Mouse (Mus musculus): Measurements from ENCODE around the gene Rras.
"Not testable (repeated sequence)": the region's sequence is repeated elsewhere in the genome, so short reads cannot be mapped to it uniquely, and the experiment has no call there.

Rras gene

DNA sequence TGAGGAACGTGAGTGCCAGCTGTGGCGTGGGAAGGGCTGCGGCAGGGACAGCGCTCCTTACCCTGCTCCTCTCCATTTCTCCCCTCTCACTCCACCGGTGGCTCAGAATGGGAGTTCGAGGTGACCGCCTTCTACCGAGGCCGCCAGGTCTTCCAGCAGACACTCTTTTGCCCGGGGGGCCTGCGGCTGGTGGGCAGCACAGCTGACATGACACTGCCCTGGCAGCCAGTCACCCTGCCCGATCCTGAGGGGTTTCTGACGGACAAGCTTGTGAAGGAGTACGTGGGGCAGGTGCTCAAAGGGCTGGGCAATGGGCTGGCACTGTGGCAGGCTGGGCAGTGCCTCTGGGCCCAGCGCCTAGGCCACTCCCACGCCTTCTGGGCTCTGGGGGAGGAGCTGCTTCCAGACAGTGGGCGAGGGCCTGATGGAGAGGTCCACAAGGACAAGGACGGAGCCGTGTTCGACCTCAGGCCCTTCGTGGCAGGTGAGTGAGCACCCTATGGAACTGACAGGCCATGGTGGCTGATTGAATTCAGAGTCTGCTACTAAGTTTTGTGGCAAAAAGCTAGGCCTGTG lies 17.1 kb upstream of the Rras start:
- DNase-seq = no peak

DNA sequence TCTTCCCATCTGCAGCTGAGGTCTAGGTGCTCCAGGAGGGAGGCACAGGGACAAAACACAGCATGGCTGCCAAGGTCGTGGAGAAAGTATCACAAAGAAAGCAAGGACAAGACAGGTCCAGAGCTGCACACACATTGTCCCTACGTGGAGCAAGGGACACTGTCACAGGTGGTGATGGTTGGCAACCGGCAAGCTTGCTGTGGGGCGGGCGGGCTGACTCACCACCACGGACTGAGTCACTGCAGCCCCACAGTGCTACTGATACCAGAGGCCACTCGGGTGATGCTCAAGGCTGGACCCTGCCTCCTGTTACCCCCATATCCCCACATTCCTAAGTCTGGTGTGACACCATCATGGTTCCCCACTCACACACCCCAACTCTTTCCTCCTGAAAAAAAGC lies 15.3 kb upstream of the Rras start:
- DNase-seq = peak; percentile 45 to 67

DNA sequence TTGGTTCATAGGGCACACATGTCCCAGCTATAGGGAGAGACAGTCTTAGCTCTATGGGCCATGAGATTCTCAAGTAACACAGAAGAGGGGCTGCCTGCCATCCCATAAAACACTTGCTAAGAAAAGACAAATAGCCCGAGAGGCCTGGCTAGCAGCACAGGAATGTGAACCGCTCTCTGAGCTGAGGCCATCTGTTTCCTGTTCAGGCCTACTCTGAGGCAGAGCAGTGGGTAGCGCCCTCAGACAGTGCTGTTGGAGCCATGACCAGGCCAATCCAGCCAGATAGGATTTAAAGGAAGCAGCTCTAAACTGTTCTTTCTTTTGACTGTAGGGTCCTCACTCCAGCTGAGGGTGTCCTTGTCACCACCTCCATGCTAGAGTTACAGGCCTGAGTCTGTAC lies 13.2 kb upstream of the Rras start:
- no peak for DNase-seq

DNA sequence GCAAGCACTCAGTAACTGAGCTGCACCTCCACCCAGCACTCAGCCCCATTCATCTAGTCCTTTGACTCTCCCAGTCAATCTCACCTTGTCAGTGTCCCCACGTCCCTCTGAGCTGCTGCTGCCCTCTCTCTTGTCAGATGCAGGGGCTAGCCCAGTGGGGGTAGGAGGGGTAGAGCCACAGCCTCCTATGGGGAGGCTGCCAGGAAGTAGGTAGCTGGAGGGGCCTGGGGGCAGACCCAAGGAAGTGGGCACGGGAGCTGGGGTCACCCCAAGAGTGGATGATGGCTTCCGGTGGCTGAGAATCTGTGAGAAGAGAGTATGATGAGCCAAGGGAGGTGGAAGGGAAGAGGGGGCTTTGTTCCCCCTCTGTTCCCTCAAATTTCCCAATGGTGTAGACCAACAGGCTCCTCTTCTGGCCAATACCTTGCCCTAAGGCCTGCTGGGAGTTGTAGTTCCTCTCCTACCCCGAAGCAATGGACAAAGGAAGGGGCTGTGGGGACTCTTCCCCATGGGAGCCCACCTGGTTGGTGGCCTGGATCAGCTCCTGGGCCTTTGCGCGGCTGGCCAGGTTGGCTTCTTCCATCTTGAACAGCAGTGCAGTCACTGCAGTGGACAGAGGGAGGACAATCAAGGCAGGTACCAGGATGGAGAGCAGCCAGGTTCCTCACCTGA lies 12.3 kb upstream of the Rras start:
- DNase-seq = no peak

DNA sequence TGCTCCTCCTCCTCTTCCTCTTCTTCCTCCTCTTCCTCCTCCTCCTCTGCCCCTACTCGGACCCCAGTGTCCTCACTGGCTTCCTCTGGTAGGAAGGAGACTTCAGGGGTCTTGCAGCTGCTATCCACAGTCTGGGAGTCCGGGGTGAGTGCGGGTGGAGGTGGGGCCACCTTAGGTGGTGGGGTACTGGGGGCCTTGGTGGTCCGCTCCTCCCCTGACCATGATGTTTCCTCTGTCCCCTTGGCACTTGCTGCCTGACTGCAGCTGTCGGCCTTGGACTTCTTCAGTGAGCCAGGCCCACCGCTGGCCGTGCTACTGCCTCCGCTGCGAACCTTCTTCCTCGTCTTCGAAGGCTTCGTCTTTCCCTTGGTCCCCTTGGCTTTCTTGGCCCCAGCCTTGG lies 11.3 kb upstream of the Rras start:
- DNase-seq = peak in 1 of 2 experiments; percentile 17

DNA sequence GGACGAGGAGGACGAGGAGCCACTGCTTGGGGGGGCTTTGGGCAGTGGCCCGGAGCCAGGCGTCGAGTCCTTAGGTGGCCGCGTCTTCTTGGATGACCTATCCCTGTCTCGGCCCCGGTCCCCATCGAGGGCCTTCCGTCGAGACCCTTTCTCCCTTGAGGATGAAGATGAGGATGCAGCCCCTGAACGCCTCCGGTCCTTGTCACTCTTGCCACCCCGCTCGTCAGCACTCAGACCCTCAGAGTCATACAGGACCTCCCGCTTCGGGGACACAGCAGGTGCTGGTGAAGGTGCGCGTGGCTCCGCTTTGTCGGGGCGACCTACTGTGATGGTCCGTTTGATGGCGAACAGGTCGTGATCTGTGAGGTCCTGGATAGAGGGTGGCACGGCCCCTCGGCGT lies 10.6 kb upstream of the Rras start:
- no peak for DNase-seq

DNA sequence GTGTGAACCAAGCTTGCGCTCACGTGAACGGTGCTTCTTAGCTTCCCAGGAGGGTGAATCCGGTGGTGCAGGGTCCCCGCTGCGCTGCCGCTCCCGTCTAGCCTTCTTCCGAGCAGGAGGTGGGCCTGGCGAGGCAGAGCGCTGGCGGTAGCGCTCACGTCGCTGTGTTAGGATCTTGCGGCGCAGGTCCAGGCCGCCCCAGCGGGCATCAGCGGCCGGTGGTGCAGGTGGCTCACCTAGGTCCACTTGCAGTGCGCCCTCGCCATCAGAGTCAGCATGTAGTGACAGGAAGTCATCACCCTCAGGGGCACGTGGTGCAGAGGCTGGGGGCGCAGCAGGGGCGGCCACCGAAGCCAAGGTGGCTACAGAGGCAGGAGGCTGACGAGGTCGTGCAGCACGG lies 9.9 kb upstream of the Rras start:
- DNase-seq = peak in 1 of 2 experiments; percentile 20

DNA sequence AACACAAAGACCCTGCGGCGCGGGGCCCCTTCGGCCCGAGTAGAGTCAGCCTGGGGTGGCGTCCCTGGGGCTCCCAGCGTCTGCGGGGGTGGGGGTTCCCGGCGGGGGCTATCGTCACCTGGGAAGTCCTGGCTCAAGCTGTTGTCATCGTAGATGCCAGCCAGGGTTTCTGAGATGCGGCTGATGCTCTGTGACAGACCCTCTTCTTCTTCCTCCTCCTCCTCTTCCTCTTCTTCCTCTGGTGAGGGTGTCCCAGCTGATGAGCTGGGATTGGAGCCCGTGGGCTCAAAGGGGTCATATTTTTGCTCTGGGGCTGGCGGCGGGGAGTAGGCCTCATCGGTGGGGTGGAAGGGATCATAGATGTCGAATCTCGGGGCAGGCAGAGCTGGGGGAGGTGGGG lies 9.3 kb upstream of the Rras start:
- DNase-seq = peak in 1 of 2 experiments; percentile 33

DNA sequence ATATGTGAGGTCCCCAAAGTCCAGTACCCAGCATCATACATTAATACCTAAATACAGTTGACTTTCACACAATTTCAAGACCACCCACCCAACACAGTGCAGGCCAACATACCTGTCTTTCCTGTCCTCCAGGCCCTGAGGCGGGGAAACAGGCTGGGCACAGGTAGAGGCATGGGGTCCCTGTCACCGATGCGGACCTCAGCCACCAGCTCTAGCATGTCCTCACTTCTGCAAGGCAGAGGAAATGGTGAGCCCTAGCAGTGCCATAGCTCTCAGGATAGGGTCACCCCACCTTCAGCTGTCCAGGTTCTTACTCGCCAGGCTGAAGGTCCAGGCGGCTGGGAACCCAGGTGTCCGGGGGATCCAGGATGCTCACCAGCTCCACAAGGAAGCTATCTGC lies 5.8 kb upstream of the Rras start:
- DNase-seq = no peak

DNA sequence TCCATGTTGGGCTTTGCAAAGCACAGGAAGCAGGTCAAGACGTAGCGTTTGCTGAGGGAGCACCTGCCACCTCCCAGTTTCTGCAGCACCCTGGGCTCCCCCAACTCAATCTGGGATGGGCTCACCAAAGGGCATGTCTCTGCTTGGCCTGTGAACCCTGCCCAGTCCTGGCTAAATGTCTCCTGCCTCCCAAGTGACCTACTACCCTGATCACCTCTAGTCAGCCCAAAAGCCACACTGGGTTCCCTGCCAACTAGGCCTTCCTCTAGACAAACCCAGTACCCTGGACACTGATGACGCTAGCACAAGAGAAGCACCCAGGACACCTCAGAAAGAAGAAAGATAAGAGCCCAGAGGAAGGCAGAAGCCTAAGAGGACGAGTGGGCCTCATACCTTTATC lies 4.9 kb upstream of the Rras start:
- no peak for DNase-seq

DNA sequence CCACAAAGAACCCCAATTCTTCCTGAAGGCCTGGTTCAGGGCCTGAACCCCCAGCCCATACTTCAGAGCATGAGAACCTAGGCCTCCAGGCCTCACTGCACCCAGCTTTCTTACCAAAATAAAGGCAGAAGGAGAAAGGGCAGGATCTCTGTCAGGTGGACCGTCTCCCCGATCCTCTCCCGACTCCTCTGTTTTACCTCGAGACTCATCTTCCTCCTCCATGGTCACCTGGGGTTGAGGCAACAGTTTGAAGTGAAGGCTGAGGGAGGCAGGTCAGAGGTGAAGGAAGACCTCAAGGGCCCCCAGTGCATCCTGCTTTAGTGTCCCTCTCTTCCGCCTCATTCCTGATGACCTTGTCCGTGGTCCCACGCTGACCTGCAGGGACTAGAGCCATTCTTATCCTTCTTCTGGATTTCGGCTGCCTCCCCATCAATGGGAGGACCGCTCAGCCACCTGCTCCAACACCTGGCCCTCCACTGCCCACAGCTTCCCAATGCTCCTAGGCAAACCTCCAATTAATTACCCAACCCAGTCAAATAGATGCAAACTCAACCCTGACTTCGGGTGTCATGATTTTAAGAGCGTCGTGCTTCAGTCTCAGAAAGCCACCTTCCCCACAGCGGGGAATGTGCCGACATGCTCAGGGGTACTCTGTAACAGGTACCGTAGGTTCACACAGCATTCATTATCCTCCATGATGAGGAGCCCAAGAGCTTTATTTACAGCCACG lies 4.2 kb upstream of the Rras start:
- DNase-seq = no peak

DNA sequence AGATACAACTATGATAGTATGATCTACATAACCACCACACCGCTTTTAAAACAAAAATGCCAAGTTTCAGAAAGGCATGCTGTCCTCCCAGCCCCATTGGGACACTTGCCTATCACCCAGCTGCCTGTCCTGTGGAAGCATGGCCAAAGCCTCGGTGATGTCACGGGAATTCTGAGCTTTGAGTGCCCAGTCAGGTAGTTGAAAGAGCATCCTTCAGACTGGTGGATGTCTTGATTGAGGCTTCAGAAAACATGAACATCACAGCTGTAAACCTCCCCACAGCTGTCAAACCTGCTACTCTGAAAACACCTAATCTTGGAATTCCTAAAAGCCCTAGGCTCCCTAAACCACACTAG lies 3.7 kb upstream of the Rras start:
- DNase-seq = no peak

DNA sequence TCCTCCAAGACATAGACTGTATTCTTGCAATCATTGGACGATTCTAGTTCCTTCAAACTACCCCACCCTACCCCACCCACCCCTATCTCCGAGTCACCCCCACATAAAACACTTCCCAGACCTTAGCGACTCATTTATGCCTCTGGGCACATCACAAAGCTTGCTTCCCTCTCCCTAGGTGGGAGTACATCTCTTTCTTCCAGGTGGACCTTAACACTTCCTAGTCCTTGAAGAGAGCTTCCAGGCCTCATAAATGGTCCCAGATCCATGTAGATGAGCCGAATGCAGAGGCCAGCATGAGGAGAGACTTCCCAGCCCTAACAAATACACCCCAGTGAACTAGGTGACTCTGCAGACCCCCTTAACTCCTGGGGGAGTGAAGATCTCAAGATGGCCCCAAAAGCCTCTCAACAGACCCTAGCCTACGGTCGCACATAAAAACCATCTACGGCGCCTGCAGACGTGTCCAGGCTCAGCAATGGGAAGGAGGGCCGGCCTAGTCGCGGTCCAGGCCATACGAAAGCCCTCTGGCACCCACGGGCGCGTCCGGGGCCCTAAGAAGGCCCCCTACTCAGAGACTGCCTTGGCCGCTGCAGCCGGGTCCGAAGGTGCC lies 2.3 kb upstream of the Rras start:
- no peak for DNase-seq

DNA sequence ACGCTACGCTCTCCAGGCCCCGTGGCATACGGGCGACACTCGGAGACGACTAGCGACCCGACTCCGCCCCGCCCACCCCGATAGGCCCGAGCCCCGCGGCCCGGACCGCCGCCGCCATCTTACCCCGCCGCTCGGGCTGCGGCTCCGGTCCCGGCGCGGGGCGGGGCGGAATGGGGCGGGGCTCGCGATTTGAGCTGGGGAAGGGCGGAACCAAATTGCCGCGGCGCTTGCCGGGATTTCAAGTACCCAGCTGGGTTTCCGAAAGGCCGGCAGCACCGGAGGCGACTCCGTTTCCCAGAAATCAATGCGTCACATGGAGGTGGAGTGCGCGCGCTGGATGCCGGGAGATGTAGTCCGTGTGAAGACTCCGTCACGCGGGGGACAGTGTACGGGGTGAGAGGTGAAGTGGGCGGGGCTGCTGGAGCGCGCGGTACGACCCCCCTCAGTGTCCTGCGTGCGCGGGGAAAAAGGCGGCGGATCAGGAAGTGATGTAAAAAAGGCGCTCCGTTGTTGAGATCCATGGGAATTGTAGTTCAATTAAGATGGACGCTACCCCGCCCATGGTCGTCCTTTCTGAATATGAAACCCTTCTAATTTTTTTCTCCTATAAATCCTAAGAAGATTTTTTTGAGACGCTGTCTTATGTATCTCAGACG lies 1.7 kb upstream of the Rras start, which contains the start of gene Scaf1:
TSS of gene Scaf1 (minus strand) at position 407 of the 656 bp plus-strand sequence.
- peak; percentile 99 for DNase-seq

DNA sequence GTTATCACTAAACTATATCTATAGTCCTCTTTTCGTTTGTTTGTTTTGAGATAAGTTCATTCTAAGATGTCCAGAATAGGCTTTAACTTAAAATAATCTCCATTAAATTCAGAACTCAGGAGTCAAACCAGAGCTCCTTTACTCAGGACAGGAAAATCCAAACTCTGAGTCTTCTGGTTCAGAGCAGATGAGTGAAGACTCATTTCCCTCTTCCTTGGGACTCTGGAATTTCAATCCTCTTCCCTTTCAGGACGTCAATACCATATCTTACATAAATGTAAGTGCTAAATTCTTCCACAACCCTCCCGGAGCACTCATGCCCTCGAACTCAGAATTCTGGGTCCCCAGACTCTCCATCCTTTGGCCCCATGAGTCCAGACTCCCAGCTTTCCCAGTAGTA lies 1.0 kb upstream of the Rras start:
- DNase-seq = no peak

DNA sequence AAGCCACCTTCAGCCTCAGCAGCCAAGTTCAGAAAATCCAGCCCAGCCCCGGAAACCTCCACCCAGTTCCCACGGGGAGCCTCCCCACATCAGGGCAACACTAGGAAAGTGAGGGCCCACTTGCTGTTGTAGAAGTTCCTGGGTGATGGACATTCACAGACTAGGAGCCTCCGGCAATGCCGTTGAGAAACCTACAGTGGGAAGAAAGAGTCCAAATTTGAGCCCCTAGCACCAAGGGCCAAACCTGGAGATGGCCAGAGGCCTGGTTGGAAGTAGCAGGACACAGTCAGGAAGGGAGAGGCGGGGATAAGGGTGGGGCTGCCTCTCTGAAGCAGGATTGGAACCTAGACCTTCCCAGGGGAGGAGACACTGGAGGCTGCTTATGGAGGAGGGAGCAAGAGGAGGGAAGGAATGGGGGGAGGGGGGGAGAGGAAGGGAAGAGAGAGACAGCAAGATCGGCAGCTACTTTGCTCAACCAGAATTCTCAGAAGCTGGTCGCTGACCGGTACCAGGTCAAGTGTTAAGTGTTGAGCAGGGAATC lies 1.3 kb downstream of the Rras start:
- no peak for DNase-seq

DNA sequence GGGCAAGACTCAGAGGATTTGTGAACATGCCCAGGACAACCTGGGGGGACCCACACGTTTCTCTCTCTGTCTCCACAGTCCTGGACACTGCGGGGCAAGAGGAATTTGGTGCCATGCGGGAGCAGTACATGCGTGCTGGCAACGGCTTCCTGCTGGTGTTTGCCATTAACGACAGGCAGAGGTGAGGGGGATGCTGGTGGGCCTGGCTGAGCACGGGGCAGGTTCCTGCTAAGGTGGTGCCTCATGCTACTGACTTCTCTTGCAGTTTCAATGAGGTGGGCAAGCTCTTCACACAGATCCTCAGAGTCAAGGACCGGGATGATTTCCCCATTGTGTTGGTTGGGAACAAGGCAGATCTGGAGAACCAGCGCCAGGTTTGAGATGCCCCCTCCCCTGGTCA lies 2.5 kb downstream of the Rras start:
- no peak for DNase-seq

DNA sequence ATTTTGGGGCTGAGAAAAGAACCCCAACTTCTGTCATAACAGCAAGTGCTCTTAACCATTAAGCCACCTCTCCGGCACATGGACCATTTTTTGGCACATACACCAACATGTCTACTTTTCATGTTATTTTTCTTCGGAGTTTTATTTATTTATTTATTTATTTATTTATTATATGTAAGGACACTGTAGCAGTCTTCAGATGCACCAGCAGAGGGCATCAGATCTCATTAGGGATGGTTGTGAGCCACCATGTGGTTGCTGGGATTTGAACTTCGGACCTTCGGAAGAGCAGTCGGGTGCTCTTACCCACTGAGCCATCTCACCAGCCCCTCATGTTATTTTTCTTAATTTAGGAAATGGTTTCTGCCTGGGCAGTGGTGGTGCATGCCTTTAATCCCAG lies 6.0 kb downstream of the Rras start:
- not testable (repeated sequence) for DNase-seq

DNA sequence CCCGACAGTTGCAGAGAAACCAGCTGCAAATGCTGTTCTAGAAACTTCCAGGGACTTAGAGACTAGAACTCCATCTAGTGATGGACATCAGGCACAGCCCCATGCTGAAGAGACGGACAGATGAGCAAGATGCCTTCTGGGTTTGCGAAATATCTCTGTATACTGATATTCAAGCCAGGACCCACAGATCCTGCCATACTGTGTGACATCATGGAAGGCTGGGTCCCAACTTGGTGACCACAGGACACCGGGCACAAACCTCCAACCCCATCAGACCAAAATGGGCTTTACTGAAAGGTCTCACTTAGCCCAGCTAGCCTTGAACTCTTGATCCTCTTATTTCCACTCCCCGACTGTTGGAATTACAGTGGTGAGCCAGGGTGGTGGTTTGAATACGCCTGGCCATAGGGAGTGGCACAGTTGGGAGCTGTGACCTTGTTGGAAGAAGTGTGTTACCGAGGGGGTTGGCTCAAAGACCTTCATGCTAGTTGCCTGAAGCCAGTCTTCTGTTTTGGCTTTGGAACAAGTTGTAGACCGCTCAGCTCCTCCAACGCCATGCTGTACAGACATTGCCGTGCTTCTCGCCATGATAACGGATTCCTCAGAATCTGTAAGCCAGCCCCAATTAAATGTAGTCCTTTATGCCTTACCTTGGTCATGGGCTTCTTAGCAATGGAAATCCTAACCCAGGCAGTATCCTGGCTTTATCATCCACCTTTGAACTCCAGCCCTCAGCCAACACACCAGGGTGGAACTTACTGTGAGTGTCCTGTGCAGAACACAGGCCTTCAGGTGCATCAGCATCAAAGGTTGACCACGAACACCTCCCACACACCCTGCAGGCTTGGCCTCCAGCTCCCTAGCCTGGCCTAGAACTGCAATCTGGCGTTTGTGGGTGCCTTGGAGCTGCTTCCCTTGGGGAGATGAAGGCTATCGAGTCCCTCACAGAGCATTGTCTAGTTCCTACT lies 6.8 kb downstream of the Rras start:
- no peak for DNase-seq

DNA sequence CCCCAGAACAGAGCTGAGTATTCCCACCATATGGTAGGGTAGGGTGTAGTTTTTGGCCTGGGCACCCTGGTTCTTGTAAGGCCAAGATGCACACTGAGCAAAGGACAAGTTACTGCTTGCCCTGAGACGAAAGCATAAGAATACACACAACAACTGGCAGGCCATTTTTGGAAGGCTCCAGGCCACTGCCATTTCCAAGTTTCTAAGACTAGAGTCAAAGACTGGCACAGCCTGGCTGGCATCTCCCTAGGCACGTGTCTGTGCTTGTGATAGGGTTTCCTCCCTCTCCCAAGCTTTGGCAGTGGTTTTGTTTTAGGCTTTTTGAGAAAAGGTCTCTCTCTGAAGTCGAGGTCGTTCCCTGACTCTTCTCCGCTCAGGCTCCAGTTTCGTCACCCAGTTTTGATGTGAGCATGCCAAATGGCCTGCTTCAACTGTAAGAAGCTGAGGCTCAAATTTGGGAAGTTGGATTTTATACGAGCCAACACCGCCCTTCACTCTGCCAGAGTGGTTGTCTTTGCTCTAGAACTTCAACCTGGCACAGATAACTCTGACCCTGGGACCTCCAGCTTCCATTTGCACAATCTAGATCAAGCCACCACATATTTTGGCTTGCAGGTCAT lies 8.0 kb downstream of the Rras start:
- no peak for DNase-seq

DNA sequence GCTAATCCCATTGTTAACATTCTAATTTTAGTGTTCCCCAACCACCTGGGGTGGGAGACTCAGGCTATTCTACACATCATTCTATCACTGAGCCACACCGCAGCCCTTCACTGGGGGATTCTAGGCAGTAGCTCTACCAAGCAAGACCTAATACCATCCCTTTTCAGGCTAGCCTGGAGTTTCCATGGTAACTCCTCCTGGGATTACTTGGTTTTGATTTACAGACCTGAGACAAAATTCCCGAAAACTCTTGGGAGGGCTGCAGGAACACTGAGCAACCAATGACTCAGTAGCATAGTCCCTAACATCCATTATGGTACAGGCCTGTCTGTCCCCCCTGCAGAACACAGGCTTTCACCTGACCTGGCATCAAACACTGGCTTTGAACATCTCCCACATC lies 8.5 kb downstream of the Rras start:
- no peak for DNase-seq

Measured in cerebellum, postnatal 25 days (tissue).